ENCODE assay signal across 7 mouse cellular contexts in the genomic region with DNA sequence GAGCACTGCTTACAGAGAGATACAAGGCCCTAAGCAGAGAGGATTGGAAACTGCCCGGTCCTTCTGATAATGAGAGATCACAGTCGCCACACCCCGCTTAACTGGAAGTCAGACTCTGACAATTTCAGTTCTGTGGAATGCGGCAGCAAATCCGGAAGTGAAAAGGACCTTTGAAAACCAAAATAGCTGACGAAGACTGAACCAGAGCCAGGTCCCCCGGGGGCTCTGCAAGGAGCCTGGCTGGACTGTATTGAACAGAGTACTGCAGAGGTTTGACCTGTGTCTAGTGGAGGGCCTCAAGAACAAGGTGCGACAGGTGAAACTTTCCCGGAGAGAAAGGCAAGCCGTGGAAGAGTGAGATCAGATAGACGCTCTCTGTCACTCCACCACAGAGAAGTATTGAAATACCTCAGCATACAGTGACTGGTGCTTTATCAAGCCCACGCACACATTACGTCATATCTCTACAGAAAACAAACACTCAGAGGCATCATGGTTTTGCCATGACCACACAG. TPM values are rescaled to one million over a fixed set of nuclear protein-coding genes. Genes with fewer than 3 reads are reported as not detected.
A peak's percentile ranks its signal among the peaks of the same experiment; 100 is the strongest.
DNase-seq lines count a peak whose midpoint lies in the region; ATAC-seq and TF ChIP-seq lines count a peak whose summit lies in the region.

No protein-coding gene starts in this region.

- H3K9ac ChIP-seq in MEL (ENCODE audit: control insufficient read depth, low read depth, low read length, poor library complexity, severe bottlenecking), result peak overlapping the region; percentile 20; the same call in 1 of the 2 replicates
- no peak overlapping the region for H3K9ac ChIP-seq in forebrain, embryonic 16.5 days (replicated peaks; ENCODE audit: low read depth, low read length)

- no peaks in the 10 kb centered on the region for H3K9me3 ChIP-seq in MEL (replicated peaks; ENCODE audit: insufficient read depth, low read length)
- no peaks in the 10 kb centered on the region for H3K9me3 ChIP-seq in forebrain, embryonic 16.5 days (ENCODE audit: control insufficient read depth, low read length)

- peak; percentile 73 for DNase-seq in MEL (ENCODE audit: low read depth, low spot score)
- DNase-seq in kidney, adult 18-20 months, result peak; percentile 55
- DNase-seq in ovary, adult 18-20 months (ENCODE audit: low spot score), result no peak
- DNase-seq in left cerebral cortex, adult 18-20 months (ENCODE audit: low spot score in 2 of 2), result no peak

- peak overlapping the region; percentile 39 to 63 for H3K4me3 ChIP-seq in MEL (ENCODE audit: control insufficient read depth in 1 of 2, insufficient read depth in 1 of 2, low read depth in 2 of 2, low read length in 2 of 2)
- H3K4me3 ChIP-seq in brown adipose tissue, adult 24 weeks (ENCODE audit: insufficient read depth, low read depth, low read length), result no peak overlapping the region
- no peak overlapping the region for H3K4me3 ChIP-seq in macrophage (ENCODE audit: inconsistent target)
- H3K4me3 ChIP-seq in forebrain, embryonic 16.5 days (replicated peaks; ENCODE audit: low read length), result no peak overlapping the region

- peaks cover 0 to 12% of the 10 kb centered on the region in 2 experiments; a peak in 1 of 4 replicates for H3K4me1 ChIP-seq in MEL (ENCODE audit: control insufficient read depth in 1 of 2, insufficient read depth in 2 of 2, low read length in 2 of 2)
- H3K4me1 ChIP-seq in brown adipose tissue, adult 24 weeks (ENCODE audit: control insufficient read depth, insufficient read depth, insufficient read length, low read length), result peaks cover 12% of the 10 kb centered on the region
- no peaks in the 10 kb centered on the region for H3K4me1 ChIP-seq in forebrain, embryonic 16.5 days (replicated peaks; ENCODE audit: control insufficient read depth, insufficient read depth, low read length)

- TF ChIP-seq RAD21 in MEL (IDR thresholded peaks at IDR 0.05; ENCODE audit: low read depth, low read length), result no peak

- WGBS in macrophage (ENCODE audit: missing documents), result 20% methylated on average over 13 of the region's 13 CpGs
- WGBS in forebrain, embryonic 16.5 days, result 59% methylated on average over 13 of the region's 13 CpGs

- H3K27ac ChIP-seq in MEL (ENCODE audit: control insufficient read depth, low read depth, low read length) (no peak overlapping the region), macrophage (peak overlapping the region; percentile 87)
- H3K27ac ChIP-seq in brown adipose tissue, adult 24 weeks (replicated peaks; ENCODE audit: low read depth, low read length), result peak overlapping the region; percentile 55
- no peak overlapping the region for H3K27ac ChIP-seq in forebrain, embryonic 16.5 days (ENCODE audit: low read length)

- peaks cover 1 to 16% of the 10 kb centered on the region in 2 experiments for H3K27me3 ChIP-seq in MEL (ENCODE audit: control insufficient read depth in 1 of 2, insufficient read depth in 2 of 2, low read length in 2 of 2)
- no peaks in the 10 kb centered on the region for H3K27me3 ChIP-seq in forebrain, embryonic 16.5 days (replicated peaks; ENCODE audit: control insufficient read depth, insufficient read depth, low read length)

- ATAC-seq in forebrain, embryonic 16.5 days, result no peak

- H3K4me2 ChIP-seq in forebrain, embryonic 16.5 days (ENCODE audit: low read length), result no peak overlapping the region

- peaks cover 0 to 4% of the 10 kb centered on the region in 2 experiments; a peak in 2 of 4 replicates for H3K36me3 ChIP-seq in MEL (ENCODE audit: control insufficient read depth in 1 of 2, insufficient read depth in 2 of 2, low read length in 2 of 2)
- no peaks in the 10 kb centered on the region for H3K36me3 ChIP-seq in macrophage (ENCODE audit: inconsistent target)
- H3K36me3 ChIP-seq in forebrain, embryonic 16.5 days (ENCODE audit: control insufficient read depth, insufficient read depth), result no peaks in the 10 kb centered on the region

- TF ChIP-seq CTCF in MEL (IDR thresholded peaks at IDR 0.05 in 2 of 3, conservative IDR thresholded peaks at IDR 0.05 in 1 of 3; ENCODE audit: control insufficient read depth in 1 of 3, insufficient read depth in 1 of 3, low read depth in 2 of 3, low read length in 3 of 3, poor library complexity in 1 of 3, severe bottlenecking in 1 of 3), result no peak

- TF ChIP-seq POLR2A in MEL (IDR thresholded peaks at IDR 0.05; ENCODE audit: control insufficient read depth in 1 of 2, insufficient read depth in 1 of 2, low read depth in 1 of 2, low read length in 2 of 2, poor library complexity in 1 of 2), result no peak

- H3K79me2 ChIP-seq in MEL (ENCODE audit: control insufficient read depth, insufficient read depth, low read length, poor library complexity), result no peaks in the 10 kb centered on the region
- H3K79me2 ChIP-seq in macrophage (ENCODE audit: inconsistent target), result no peaks in the 10 kb centered on the region

- peak in 1 of 2 experiments; percentile 37; a peak in 1 of 4 replicates for TF ChIP-seq EP300 in MEL (IDR thresholded peaks at IDR 0.05; ENCODE audit: low read depth in 1 of 2, low read length in 2 of 2)

TF ChIP-seq in MEL, 35 proteins besides CTCF, POLR2A, EP300 and RAD21:
- TF ChIP-seq CHD2 (IDR thresholded peaks at IDR 0.05; ENCODE audit: low read length) (no peak), GATA1 (IDR thresholded peaks at IDR 0.05; ENCODE audit: low read depth, low read length) (peak; percentile 83), ETS1 (IDR thresholded peaks at IDR 0.05; ENCODE audit: low read depth, low read length) (peak; percentile 72), MXI1 (IDR thresholded peaks at IDR 0.05; ENCODE audit: low read depth, low read length) (0 out of 2 replicates have a peak, but pooled peaks have one; percentile 13), TCF12 (IDR thresholded peaks at IDR 0.05; ENCODE audit: low read depth, low read length) (no peak), GABPA (IDR thresholded peaks at IDR 0.05; ENCODE audit: low read depth, low read length) (no peak), KAT2A (conservative IDR thresholded peaks at IDR 0.05; ENCODE audit: low read depth, low read length) (no peak), ELF1 (IDR thresholded peaks at IDR 0.05; ENCODE audit: low read depth, low read length) (0 out of 2 replicates have a peak, but pooled peaks have one; percentile 24), MAX (IDR thresholded peaks at IDR 0.05; ENCODE audit: low read length) (0 out of 2 replicates have a peak, but pooled peaks have one; percentile 13), RCOR1 (IDR thresholded peaks at IDR 0.05; ENCODE audit: low read depth, low read length) (peak; percentile 63; the same call in 1 of the 2 replicates)
TF ChIP-seq in MEL: peak in this region for 6.

RNA-seq across cellular contexts. Expression of a gene that starts 9.6 kb away (rescaled TPM):
- 5.8 and 7.4 TPM in 2 replicates for total RNA-seq in MEL (2012; rRNA removed)
- polyA plus RNA-seq in MEL (2012; ENCODE audit: insufficient read depth in 1 of 2, insufficient read length in 2 of 2, low read depth in 1 of 2, low replicate concordance in 2 of 2, missing spikeins in 1 of 2) (10 to 100 TPM in 1 of 2 experiments, not detected in 1; 10.4 TPM), macrophage (2018) (40.8 to 61.3 TPM (median 52.2 TPM) in 3 replicates)
- polyA plus RNA-seq in brown adipose tissue, adult 24 weeks (2012; ENCODE audit: insufficient read depth, insufficient read length, missing spikeins), result 11.4 and 15.8 TPM in 2 replicates
- 1,000 to 10,000 TPM in 2 of 26 experiments, 100 to 1,000 TPM in 24; 199 to 1,189 (median 483) TPM for total RNA-seq in macrophage (2018; cell fraction: chromatin; rRNA removed)
- total RNA-seq in macrophage (2018; cell fraction: cytosol; rRNA removed), result 100 to 1,000 TPM in 21 of 26 experiments, 10 to 100 TPM in 5; 85.0 to 346 (median 154) TPM
- 1,000 to 10,000 TPM in 2 of 26 experiments, 100 to 1,000 TPM in 24; 160 to 1,576 (median 497) TPM for total RNA-seq in macrophage (2018; cell fraction: nucleus; rRNA removed)
- 10 to 100 TPM; 28.0 to 28.1 TPM for total RNA-seq in left cerebral cortex, adult 18-20 months (2021)
- 12.1 and 12.4 TPM in 2 replicates for polyA plus RNA-seq in forebrain, embryonic 16.5 days (2015; fragmentation: Nextera tagmentation; extraction: Ambion mirVana)

Comparison
In these comparisons a context has a peak if more than half of its experiments do, and no peak if none do; other contexts are left out.
1. DNase-seq: peak in MEL (single experiment) and kidney, adult 18-20 months (single experiment); none in ovary, adult 18-20 months (single experiment) and left cerebral cortex, adult 18-20 months (0 of 2).
2. H3K27ac ChIP-seq: peak in brown adipose tissue, adult 24 weeks (single experiment) and macrophage (single experiment); none in MEL (single experiment) and forebrain, embryonic 16.5 days (single experiment).
3. H3K4me3 ChIP-seq: peak in MEL (2 of 2); none in brown adipose tissue, adult 24 weeks (single experiment), macrophage (single experiment) and forebrain, embryonic 16.5 days (single experiment).